Mouse (Mus musculus) ES-Bruce4 (cell line): ENCODE data around the gene Wdr73.

ENCODE experiments used
- CTCF ChIP-seq: IDR thresholded peaks from one replicate; pipeline ENCODE4 v1.8.1; 2011; ENCODE audit warnings: low read depth, low read length
- EP300 ChIP-seq: IDR thresholded peaks from 2 replicates; pipeline ENCODE4 v1.6.1; 2011; ENCODE audit warnings: low read depth, low read length; ENCODE audit not compliant: insufficient read depth
- POLR2A ChIP-seq: IDR thresholded peaks from one replicate; pipeline ENCODE4 v1.8.1; 2011; ENCODE audit warnings: low read length; ENCODE audit not compliant: insufficient read depth

DNA sequence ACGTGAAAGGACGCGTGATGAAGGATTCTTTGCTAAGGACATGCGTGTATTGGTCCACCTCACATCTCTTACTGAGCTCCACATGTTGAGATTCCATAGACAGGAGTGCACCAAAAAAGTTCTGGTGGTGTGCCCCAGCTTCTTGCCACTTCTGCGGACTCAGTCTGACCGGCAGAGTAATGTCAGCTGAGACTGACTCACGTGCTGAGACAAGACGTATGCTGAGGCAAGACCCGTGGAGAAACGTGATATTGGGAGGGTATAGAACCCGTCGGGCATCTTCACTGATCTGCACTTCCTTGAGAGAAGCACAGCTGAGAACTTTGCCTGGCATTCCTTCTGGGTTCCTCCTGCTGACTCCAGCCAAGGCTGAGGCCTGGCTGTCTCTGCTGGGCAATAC is 56.4 kb downstream of the Wdr73 start:
- TF ChIP-seq CTCF, result no peak
- no peak for TF ChIP-seq EP300
- no peak for TF ChIP-seq POLR2A
